Mouse (Mus musculus) thymus, postnatal 25 days (tissue): ENCODE measurements at regions not wholly inside any gene's neighbourhood (a gene's known extent, or its start where the extent isn't known, plus 50 kb on each side); places are given as distances from the start of the nearest gene placed in this dataset.

Experiments
- DNase-seq: peaks from one replicate; pipeline ENCODE4 v3.0.0; 2022

- no peak for DNase-seq
Measured at GRCm38 (mm10) chr11:117538732-117539131, 54.6 kb downstream of the Gm11733 start.

DNA sequence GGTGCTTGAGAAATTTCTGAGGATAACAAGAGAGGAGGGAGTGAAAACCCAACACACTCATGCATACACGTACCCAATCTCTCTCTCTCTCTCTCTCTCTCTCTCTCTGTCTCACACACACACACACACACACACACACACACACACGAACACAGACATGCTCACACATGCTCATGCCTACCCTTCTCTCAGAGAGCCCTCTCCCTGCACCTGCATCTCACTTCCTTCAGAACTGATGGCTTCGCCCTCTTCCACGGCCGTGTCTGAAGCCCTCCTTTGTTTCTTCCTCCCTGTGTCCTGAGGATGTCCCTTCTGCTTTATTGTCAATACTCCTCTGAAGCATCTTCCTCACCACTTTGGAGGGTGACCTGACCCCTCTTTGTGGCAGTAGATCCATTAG lies 56.4 kb downstream of the Gm11733 start:
- DNase-seq = no peak

DNA sequence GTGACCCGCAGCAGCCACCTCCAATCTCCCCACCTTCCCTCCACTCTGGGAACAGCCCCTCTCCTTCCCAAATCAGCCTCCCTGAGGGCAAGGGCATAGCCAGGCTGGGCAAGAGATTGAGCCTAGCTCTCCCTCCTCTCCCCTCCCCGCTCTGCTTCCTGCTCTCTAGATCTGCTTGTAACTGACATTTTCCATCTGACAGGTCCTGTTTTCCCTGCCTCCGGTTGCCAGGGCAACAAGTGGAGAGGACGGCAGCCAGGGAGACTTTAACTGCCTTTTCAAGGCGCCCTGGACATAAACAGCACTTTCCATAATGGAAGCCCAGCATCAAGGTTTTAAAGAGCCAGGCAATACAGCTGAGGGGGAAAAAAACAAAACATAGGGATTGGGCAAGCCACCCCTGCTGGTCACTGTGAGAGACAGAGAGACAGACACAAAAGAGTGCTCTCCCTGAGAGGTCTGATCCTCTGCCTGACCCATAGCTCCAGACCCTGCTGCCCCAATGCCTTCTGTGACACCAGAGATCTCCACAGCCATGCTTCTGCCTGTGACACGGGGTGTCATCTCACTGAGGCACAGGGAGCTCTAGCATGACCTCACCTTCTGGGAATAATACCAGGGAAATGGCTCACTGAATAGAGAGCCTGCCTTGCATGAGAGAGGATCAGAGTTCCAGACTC lies 57.2 kb downstream of the Gm11733 start:
- DNase-seq = no peak

GRCm38 (mm10) chr11:117543191-117543590 lies 59.0 kb downstream of the Gm11733 start:
- DNase-seq = no peak

- DNase-seq = no peak
Measured at GRCm38 (mm10) chr11:117544507-117544906, 60.3 kb downstream of the Gm11733 start.

GRCm38 (mm10) chr11:117544926-117545325 lies 60.8 kb downstream of the Gm11733 start:
- no peak for DNase-seq

DNA sequence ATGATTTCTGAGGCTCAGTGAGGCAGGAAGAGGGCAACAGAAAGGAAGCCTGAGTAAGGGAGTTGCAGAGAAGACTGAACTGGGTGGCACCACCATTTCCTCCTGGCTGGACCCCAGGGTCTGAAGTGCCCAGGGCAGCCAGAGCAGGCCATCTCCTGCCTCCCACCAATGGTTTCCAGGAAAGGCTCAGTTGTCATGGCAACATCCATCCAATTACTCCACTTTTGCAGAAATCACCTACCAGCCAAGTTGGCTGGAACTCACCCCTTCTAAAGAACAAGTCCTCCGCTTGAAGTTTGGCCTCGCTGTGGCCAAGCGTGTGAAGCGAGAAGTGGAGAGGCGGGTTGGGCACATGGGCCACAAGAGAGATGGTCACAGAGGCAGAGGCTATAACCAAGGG lies 67.8 kb downstream of the Gm11733 start:
- DNase-seq = no peak

- no peak for DNase-seq
Measured at GRCm38 (mm10) chr11:117552430-117552969, 68.3 kb downstream of the Gm11733 start.

GRCm38 (mm10) chr11:117554111-117554510 lies 69.9 kb downstream of the Gm11733 start:
- DNase-seq = no peak

- no peak for DNase-seq
Measured at GRCm38 (mm10) chr11:117557474-117558381, 73.6 kb downstream of the Gm11733 start.

DNA sequence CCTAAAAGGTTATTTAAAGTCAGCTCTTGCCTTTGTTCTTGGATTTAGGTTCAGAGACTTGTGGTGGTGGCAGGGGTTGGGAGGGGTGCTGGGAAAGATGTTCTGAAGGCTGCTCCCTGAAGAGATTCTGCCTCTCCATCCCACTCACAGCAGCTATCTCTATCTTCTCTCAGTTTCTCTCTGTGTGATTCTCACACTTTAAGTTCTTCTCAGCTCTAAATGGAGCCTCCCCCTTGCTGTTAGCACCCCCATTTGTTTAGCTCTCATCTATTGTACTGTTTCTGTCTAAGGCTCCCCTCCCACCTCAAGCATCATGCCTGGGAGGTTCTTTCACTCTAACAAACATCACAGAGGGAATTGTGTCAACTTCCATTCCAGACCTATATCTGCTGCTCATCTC lies 75.7 kb downstream of the Gm11733 start:
- no peak for DNase-seq

GRCm38 (mm10) chr11:117567961-117568605 lies 83.9 kb downstream of the Gm11733 start:
- DNase-seq = no peak

GRCm38 (mm10) chr11:117568606-117568991 lies 84.4 kb downstream of the Gm11733 start:
- no peak for DNase-seq

GRCm38 (mm10) chr11:117569566-117570101 lies 84.5 kb upstream of the Tnrc6c start:
- no peak for DNase-seq

DNA sequence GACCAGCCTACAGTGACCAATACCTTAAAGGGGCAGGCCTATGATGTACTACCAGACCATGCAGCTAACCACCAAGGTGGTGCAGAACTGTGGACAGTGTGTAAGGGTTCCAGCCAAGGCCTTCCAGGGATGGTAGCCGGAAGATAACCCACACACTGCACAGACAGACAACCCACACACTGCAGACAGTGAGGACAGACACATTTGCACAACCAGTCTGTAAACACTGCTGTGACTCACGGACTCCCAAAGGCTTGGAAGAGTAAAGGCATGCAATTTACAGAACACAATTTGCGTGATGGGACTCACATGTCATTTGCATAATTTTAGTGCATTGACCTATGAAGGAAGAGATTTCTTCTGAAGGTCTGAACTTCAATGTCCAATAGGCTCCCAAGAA lies 82.2 kb upstream of the Tnrc6c start:
- DNase-seq = no peak

GRCm38 (mm10) chr11:117574721-117575120 lies 79.4 kb upstream of the Tnrc6c start:
- no peak for DNase-seq

- no peak for DNase-seq
Measured at GRCm38 (mm10) chr11:117579121-117579520, 75.0 kb upstream of the Tnrc6c start.

DNA sequence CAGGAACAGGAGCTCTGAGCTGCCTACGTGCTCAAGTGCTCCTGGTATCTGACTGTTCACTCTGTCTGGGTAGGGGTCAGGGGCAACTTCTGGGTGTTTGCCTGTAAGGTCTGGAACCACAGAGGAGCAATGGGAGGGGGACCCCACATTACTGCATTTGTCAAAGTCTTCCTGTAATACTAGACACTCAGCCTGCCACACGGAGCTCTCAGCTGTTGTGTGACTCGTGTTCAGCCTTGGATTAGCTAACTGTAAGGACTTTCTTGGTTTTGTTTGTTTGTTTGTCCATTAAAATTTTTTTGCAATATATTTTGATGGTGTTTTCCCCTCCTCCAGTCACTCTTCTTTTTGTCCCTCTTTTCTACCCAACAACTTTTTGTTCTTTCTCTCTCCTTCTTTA lies 74.4 kb upstream of the Tnrc6c start:
- no peak for DNase-seq

- DNase-seq = no peak
Measured at GRCm38 (mm10) chr11:117583478-117583877, 70.6 kb upstream of the Tnrc6c start.

GRCm38 (mm10) chr11:117585556-117585955 lies 68.5 kb upstream of the Tnrc6c start:
- no peak for DNase-seq

DNA sequence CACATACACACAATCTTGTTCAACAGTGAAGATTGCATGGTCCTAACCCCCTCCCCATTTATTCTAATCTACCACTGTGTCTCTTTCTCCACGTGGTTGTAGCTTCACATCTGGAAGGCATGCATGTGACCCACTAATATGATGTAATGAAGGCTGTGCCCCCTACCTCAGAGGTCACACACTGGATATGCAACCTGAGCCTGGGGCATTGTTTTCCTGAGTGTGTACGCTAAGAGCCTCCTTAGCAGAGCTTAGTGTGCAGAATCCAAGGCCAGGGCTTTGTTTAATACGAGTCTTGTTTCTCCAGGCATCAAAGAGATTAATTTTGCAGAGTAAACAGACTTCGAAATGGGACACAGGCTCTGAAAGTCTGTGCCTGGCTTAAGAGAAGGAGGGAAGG lies 68.0 kb upstream of the Tnrc6c start:
- DNase-seq = no peak

- DNase-seq = no peak
Measured at GRCm38 (mm10) chr11:117586857-117587425, 67.1 kb upstream of the Tnrc6c start.

- no peak for DNase-seq
Measured at GRCm38 (mm10) chr11:117589006-117589405, 65.1 kb upstream of the Tnrc6c start.
